Mouse (Mus musculus): Measurements from ENCODE around the gene Dlg2. TPM values are rescaled to one million over a fixed set of nuclear protein-coding genes. Genes with fewer than 3 reads are reported as not detected.

Dlg2 gene
- total RNA-seq, 2 experiments from 2014 or later, result 2.7 to 2.9 TPM

DNA sequence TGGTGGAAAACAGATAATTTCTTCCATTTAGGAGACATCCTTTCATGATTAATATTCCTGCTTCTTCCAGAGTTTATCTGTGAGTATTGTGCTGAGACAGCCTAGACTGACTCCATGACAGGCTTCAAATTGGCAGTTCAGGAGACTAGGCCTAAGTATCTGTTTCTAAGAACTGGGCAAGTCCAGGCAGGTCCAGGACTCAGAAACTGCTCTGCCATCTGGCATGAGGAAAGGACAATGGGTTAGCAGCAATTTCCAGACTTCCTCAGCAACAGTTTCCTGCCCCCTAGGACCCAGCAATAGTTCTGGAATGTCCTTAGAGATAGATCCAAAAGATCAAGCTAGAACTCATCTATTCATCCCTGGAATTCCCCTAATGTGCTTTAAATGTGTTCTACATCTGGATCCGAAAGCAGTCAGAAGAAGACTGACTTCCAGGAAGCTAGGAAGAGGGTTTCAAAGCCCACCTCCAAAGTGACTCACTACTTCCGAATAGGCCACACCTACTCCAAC, 64.4 kb downstream of the Dlg2 start:
- DNase-seq, result no peak

DNA sequence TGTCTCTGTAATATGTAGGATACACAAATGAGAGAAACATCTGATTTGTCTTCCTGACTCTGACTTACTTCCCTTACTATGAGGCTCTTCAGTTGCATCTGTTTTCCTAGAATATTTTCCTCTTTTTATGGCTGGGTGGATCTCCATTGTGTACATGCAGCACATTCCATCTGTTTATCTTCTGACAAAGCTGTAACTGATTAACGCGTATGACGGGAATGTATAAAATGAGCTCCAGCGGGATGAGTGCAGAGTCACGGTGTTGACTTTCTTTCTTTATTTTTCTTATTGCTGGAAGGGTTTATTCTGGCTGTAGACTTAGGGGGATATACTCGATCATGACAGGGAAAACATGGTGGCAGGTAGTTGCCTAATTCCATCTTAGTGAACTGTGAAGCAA, 76.9 kb downstream of the Dlg2 start:
- no peak for DNase-seq

DNA sequence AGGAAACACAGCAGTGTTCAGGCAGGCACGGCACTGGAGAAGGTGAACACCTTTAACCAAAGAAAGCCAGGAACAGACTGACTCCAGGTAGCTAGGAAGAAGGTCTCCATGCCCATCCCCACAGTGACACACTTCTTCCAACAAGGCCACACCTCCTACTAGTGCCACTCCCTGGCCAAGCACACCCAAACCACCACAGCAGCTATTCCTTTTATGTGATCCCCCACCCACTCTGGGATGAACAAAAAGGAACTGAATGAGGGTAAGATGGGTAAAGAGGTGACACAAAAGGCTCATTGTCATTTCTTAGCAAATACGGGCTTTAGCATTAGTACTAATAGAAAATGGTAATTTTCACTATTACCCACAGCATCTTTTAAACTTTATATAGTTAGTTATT, 77.9 kb downstream of the Dlg2 start:
- DNase-seq, result no peak

DNA sequence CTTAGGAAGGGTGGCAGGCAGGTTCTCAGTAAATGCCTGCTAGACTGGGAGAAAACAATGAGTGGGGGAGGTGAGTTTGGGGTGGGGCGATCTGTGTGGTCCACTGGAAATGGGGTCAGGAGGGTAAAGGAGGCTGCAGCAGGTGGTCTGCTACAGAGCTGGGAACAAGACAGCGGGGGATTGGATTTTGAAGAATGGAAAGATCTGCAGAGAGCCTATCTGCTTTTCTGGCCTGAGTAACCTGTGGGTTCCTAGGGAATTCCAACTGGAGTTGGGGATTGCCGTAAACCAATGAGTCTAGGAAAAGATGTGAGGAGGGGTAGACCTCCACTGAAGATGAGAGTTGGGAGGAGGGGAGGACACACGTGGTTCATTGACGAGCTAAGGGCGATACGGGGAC, 92.7 kb downstream of the Dlg2 start:
- no peak for DNase-seq

DNA sequence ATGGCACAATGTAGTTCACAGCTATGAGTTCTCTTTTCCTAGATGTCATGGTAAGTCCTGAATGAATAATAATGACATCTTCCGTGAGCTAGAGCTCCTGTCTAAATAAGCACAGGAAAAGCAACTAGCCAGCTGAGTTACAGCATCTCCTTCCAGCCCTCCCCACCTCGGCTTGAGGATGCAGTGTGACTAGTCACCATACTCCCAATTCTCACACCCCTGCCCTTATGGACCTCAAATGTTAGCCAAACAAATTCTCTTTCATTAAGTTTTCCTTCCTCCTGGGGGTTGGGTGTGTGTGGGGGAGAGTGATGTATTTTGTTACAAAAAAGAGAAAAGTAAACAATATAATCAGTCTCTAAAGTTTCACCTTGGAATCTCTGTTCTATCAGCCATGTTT, 111.3 kb downstream of the Dlg2 start:
- DNase-seq, result no peak

GRCm38 (mm10) chr7:90588318-90588717, 111.8 kb downstream of the Dlg2 start:
- DNase-seq, result no peak

DNA sequence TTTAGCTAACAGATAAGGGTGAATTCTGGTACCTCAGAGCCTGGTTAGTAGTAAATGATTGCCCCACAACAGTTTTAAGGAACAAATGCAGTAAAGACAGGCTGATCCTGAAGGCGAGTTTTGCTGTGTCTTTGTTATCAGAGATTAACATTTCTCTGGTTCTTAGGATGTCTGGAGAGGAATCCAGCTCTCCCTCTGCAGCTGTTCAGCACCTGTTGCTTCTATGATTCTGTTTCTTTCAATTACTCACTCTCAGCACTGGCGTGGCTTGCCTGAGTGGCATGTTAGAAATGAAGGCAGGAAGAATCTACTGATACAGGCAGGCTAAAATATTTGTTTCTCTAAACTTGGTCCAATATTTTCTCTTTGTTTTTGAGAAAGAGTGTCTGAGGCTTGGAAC, 133.3 kb downstream of the Dlg2 start:
- DNase-seq, result no peak

GRCm38 (mm10) chr7:90630546-90630945, 154.1 kb downstream of the Dlg2 start:
- DNase-seq, result no peak

- DNase-seq, result no peak
These were observed 173.0 kb downstream of the Dlg2 start for GRCm38 (mm10) chr7:90649512-90649911.

DNA sequence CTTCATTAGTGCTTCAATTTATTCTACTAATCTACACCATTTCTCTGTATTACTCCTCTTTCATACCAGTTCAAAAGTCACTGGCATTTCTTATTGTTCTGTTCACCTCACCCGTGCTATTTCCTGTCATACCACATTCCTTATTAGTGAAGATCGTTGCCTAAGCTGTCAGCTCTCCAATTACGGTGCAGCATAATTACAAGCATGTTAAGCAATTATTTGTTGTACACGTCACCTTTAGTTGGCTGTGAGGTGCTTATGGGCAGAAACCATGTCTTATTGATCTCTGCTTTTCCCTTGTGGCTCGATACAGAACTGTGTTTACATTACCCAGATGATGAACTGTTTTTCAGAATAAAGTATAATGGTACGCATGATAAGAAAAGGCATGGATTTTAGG, 174.7 kb downstream of the Dlg2 start:
- DNase-seq, result no peak

DNA sequence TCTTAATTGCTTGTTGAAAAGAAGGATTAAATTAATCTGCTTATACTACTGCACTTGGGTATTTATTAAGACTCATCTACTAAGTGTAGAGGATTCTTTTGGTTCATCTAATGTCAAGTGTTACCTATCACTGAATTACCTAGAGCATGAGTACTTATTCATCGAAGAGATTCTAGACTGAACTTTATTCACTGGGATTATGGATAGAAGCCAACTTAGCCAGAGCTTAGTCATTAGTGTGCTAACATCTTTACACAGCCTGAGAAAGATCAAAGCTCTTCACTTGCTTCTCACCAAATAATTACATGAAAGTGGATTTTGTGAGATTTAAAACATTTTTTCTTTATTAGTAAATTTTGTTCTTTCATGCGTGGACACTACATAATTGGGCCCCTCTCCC, 175.1 kb downstream of the Dlg2 start:
- DNase-seq, result no peak

DNA sequence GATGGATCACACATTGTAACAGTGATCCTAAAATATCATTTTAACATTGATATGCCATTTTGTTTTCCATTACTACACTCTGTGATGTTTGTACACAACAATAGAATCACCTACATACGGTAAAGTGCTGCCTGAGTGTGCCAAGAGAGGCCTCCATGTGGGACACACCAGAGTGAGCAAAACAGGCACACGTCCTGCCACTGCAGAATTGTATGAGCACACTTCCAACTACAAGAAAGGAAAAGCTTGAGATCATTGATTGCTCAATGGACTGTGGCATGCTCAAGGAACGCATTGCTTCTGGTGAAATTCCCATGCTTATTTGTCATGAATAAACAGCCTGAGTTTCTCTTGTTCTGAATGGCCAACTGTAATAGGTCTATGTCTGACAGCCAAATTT, 182.1 kb downstream of the Dlg2 start:
- no peak for DNase-seq

DNA sequence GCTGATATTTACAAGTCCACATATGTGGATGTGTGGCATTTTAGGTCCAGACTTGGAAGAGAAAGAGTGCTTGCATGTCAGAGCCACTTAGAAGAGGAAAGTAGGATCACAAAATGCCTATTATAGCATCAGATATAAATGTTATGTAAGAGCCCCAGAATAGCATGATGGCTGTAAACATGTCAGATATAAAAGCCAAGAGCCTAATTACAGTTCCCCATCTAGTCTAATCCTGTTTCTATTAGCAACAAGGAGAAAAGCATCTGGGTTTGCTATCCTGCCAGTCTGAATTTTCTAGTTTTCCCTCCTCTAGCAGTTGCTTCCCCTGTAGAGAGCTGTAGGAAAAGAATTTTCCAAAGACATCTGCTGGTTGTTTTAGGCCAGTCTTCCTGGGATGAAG, 217.6 kb downstream of the Dlg2 start:
- no peak for DNase-seq

GRCm38 (mm10) chr7:90696181-90696950, 219.9 kb downstream of the Dlg2 start:
- DNase-seq, result no peak

DNA sequence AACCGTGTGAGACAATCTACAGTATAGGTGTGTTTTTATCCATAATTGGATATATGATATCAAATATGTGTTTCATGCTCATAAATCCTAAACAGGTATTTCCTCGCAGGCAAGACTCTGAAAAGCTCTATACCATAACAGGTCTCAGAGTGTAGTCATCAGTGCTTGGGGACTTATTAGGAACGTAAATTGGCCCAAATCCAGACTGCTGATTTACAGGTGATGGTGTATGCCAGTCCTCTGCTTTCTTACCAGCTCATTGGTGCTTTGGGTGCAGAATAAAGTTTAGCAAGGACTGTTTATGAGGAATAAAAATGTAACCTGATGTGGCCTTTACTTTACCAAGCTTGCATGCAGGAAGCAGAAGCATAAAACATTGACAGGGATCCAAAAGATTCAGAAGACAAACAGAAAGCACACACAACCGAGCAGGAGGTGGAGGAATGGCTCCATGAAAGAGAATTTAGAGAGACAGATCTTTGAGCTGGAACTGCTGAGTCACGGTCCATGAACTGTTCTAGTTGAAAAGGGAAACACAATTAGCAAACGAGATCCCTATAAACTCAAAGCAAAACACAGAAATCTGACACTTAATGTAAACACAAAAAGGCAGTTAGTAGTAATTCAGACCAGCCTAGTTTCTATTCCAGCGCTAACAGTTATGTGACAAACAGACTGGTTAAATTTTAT, 226.8 kb downstream of the Dlg2 start:
- no peak for DNase-seq

- no peak for DNase-seq
These were observed 227.5 kb downstream of the Dlg2 start for GRCm38 (mm10) chr7:90703951-90704350.

GRCm38 (mm10) chr7:90734086-90734485, 257.6 kb downstream of the Dlg2 start:
- DNase-seq, result no peak

DNA sequence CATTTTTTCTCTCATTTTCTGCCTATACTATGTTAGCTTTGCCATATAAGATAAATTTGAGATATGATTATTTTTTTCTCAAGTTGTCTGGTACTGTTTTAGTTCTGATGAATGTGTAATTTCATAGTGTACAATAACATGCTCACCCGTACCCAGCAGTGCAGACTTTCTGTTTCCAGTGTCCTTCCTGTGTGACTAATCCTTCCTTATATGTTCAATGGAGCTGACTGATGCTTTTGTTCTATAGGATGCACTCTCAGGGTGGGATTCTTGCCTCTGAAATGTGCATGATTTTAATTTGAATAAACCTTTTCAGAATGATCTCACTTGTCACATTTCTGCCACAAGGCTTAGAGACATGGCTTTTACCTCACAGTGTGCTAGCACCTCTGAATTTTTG, 259.9 kb downstream of the Dlg2 start:
- DNase-seq, result no peak

DNA sequence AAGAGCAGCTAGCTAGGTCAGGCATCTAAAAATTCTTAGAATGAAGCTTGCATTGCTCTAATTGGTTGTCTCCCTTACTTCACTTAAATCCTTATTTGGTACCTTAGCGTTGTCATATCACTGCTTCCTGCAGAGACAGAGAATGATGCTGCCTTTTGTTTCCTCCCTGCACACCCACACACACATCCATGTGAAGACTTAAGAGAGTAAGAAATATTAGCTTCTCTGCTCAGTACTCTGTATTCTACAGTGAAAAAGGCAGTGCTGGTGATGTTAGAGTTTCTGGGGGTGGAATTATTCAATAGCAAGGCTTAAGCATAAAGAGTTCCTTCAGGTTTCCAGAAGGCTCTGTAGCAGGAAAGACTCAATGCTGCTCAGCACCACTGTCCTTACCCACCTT, 272.2 kb downstream of the Dlg2 start:
- no peak for DNase-seq

- DNase-seq, result no peak
These were observed 311.5 kb downstream of the Dlg2 start for GRCm38 (mm10) chr7:90787945-90788344.

DNA sequence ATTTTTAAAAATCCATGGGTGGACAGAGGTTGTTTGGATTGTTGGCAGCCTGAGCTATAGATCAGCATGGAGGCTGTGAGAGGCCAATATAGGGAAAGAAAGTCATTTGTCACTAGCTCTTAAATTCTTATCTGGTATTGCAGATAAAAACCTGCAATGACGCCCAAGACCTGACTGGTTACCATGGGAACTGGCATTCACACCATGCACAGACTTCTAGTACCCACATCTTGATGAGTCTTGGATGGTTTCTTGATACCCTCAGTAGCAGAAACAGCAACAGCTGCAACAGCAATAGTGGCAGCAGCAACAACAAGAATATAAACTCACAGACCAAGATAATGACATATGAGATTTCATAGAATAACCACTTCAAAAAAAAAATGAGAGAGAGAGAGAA, 315.1 kb downstream of the Dlg2 start:
- no peak for DNase-seq

DNA sequence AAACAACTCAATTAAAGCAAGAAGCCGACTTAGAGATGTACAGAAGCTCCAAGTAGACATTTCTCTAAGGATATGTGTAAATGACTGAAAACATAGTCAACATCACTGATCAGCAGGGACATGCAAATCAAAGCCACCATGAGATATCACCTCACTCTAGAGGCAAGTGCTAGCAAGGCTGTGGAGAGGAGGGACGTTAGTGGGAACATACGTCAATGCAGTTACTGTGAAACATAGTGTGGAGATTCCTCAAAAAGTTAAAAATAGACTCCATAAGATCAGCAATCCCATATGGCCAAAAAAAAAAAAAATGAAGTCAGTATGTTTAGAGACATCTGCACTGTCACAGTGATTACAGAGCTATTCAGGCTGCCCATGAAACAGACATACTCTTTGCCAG, 349.2 kb downstream of the Dlg2 start:
- DNase-seq, result no peak

- no peak for DNase-seq
These were observed 364.8 kb downstream of the Dlg2 start for GRCm38 (mm10) chr7:90841276-90841675.

Data from heart, postnatal 4 days (tissue).